Mouse (Mus musculus): ENCODE results near the gene Arhgap1. TPM values are rescaled to one million over a fixed set of nuclear protein-coding genes. Genes with fewer than 3 reads are reported as not detected.

Gene Arhgap1
- total RNA-seq, 2 experiments from 2014 or later = 33.2 to 36.0 TPM

GRCm38 (mm10) chr2:91645811-91646210, 3.8 kb upstream of the Arhgap1 start:
- no peak for DNase-seq
- intact Hi-C loops (cut with DNase I) = no loop called here

- peak; percentile 42 to 64 for DNase-seq
- intact Hi-C loops (cut with DNase I) = no loop called here
These were observed 2.9 kb upstream of the Arhgap1 start for GRCm38 (mm10) chr2:91646733-91647132.

- intact Hi-C loops (cut with DNase I) = no loop called here
- DNase-seq = peak in 1 of 2 experiments; percentile 20
These were observed 508 bp upstream of the Arhgap1 start for GRCm38 (mm10) chr2:91649152-91649551.

- DNase-seq = no peak
- intact Hi-C loops (cut with DNase I) = no loop called here
These were observed 818 bp downstream of the Arhgap1 start for GRCm38 (mm10) chr2:91650360-91650995.

- intact Hi-C loops (cut with DNase I) = no loop called here
- DNase-seq = no peak
These were observed 2.0 kb downstream of the Arhgap1 start for GRCm38 (mm10) chr2:91651458-91652258.

- intact Hi-C loops (cut with DNase I) = no loop called here
- DNase-seq = no peak
These were observed 3.2 kb downstream of the Arhgap1 start for GRCm38 (mm10) chr2:91652863-91653262.

GRCm38 (mm10) chr2:91655388-91655787, 5.7 kb downstream of the Arhgap1 start:
- intact Hi-C loops (cut with DNase I) = no loop called here
- no peak for DNase-seq

GRCm38 (mm10) chr2:91655827-91656226, 6.2 kb downstream of the Arhgap1 start:
- DNase-seq = no peak
- intact Hi-C loops (cut with DNase I) = no loop called here

GRCm38 (mm10) chr2:91656774-91657173, 7.1 kb downstream of the Arhgap1 start:
- intact Hi-C loops (cut with DNase I) = loop anchor here (1.0 kb wide), 1 partner anchor 18 kb away; no protein-coding TSS in a partner anchor
- no peak for DNase-seq

GRCm38 (mm10) chr2:91659657-91660056, 10.0 kb downstream of the Arhgap1 start:
- intact Hi-C loops (cut with DNase I) = no loop called here
- DNase-seq = no peak

GRCm38 (mm10) chr2:91660981-91661380, 11.3 kb downstream of the Arhgap1 start:
- no peak for DNase-seq
- intact Hi-C loops (cut with DNase I) = no loop called here

- intact Hi-C loops (cut with DNase I) = no loop called here
- no peak for DNase-seq
These were observed 15.1 kb downstream of the Arhgap1 start for GRCm38 (mm10) chr2:91664780-91665179.

GRCm38 (mm10) chr2:91666386-91666910, 16.8 kb downstream of the Arhgap1 start:
- no peak for DNase-seq
- intact Hi-C loops (cut with DNase I) = no loop called here

GRCm38 (mm10) chr2:91667747-91668146, 18.1 kb downstream of the Arhgap1 start:
- no peak for DNase-seq
- intact Hi-C loops (cut with DNase I) = no loop called here

GRCm38 (mm10) chr2:91669326-91669725, 19.7 kb downstream of the Arhgap1 start:
- DNase-seq = no peak
- intact Hi-C loops (cut with DNase I) = no loop called here

- intact Hi-C loops (cut with DNase I) = no loop called here
- no peak for DNase-seq
These were observed 20.4 kb downstream of the Arhgap1 start for GRCm38 (mm10) chr2:91670038-91670437.

GRCm38 (mm10) chr2:91673587-91673986, 23.9 kb downstream of the Arhgap1 start:
- no peak for DNase-seq
- intact Hi-C loops (cut with DNase I) = no loop called here

GRCm38 (mm10) chr2:91674895-91675294, 25.2 kb downstream of the Arhgap1 start:
- intact Hi-C loops (cut with DNase I) = no loop called here
- DNase-seq = no peak

GRCm38 (mm10) chr2:91676420-91676819, 26.8 kb downstream of the Arhgap1 start:
- no peak for DNase-seq
- intact Hi-C loops (cut with DNase I) = no loop called here

GRCm38 (mm10) chr2:91676961-91677360, 27.3 kb downstream of the Arhgap1 start:
- DNase-seq = no peak
- intact Hi-C loops (cut with DNase I) = no loop called here

GRCm38 (mm10) chr2:91682850-91683249, 33.2 kb downstream of the Arhgap1 start:
- peak; percentile 34 to 68 for DNase-seq
- intact Hi-C loops (cut with DNase I) = no loop called here

- no peak for DNase-seq
- intact Hi-C loops (cut with DNase I) = no loop called here
These were observed 34.3 kb downstream of the Arhgap1 start for GRCm38 (mm10) chr2:91683919-91684318.

Data from heart, postnatal 14 days (tissue).